Mouse (Mus musculus) lung, adult 2 months (tissue): Measurements from ENCODE around the gene Wwox.

Experiments used
- CTCF ChIP-seq: fragments of 200-500 bp; IDR thresholded peaks from 2 replicates; pipeline ENCODE4 v1.5.1; 2011; ENCODE audit warnings: mild to moderate bottlenecking, low read length, control low read depth; ENCODE audit not compliant: insufficient read depth
- POLR2A ChIP-seq: fragments of 200-500 bp; IDR thresholded peaks from 2 replicates; pipeline ENCODE4 v1.6.1; 2011; ENCODE audit warnings: low read depth, mild to moderate bottlenecking, control low read depth, low read length, borderline replicate concordance; ENCODE audit errors: extremely low read depth

GRCm38 (mm10) chr8:115063623-115064022 is 624.2 kb downstream of the Wwox start:
- TF ChIP-seq POLR2A (no peak), CTCF (no peak)
